Mouse (Mus musculus) kidney, embryonic 15.5 days (tissue): ENCODE results near the gene Afdn. TPM values are rescaled to one million over a fixed set of nuclear protein-coding genes. Genes with fewer than 3 reads are reported as not detected.
"Not testable (repeated sequence)": the region's sequence is repeated elsewhere in the genome, so short reads cannot be mapped to it uniquely, and the experiment has no call there.

Source experiments
- ATAC-seq: fragments of 200-750 bp; cut with Nextera tagmentation; replicated peaks from 2 replicates; pipeline ENCODE4 v1.8.0; 2017; ENCODE audit warnings: moderate TSS enrichment; ENCODE audit not compliant: low FRiP score
- H3K27ac ChIP-seq: fragments of 300-500 bp; sonication (generic); 2 replicates; pipeline ENCODE4 v1.5.1; 2015; ENCODE audit warnings: mild to moderate bottlenecking, inconsistent platforms
- H3K27me3 ChIP-seq: fragments of 300-500 bp; sonication (generic); 2 replicates; pipeline ENCODE4 v1.6.1; 2015; ENCODE audit warnings: inconsistent platforms
- H3K36me3 ChIP-seq: fragments of 300-500 bp; sonication (generic); 2 replicates; pipeline ENCODE4 v1.6.1; 2015; ENCODE audit warnings: inconsistent platforms
- H3K4me1 ChIP-seq: fragments of 300-500 bp; sonication (generic); 2 replicates; pipeline ENCODE4 v1.6.1; 2015; ENCODE audit warnings: inconsistent platforms
- H3K4me2 ChIP-seq: fragments of 300-500 bp; sonication (generic); 2 replicates; pipeline ENCODE4 v1.6.1; 2015; ENCODE audit warnings: moderate library complexity, mild to moderate bottlenecking, inconsistent platforms
- H3K4me3 ChIP-seq: fragments of 300-500 bp; sonication (generic); replicated peaks from 2 replicates; pipeline ENCODE4 v1.5.1; 2015; ENCODE audit warnings: mild to moderate bottlenecking, inconsistent platforms
- H3K9ac ChIP-seq: fragments of 300-500 bp; sonication (generic); 2 replicates; pipeline ENCODE4 v1.6.1; 2015; ENCODE audit warnings: mild to moderate bottlenecking, inconsistent platforms
- H3K9me3 ChIP-seq: fragments of 300-500 bp; sonication (generic); replicated peaks from 2 replicates; pipeline ENCODE4 v1.6.1; 2016; ENCODE audit warnings: inconsistent platforms
- WGBS: fragments of 180-500 bp; shearing (Covaris S2); methylation state at CpG from one replicate; pipeline ENCODE4 v1.1.7; 2015; ENCODE audit warnings: mixed read lengths; 5-methylcytosine and 5-hydroxymethylcytosine counted together
- polyA plus RNA-seq: library from polyadenylated mRNA; unstranded; fragments of >200 nt; fragmentation: Nextera tagmentation; extraction: Ambion mirVana; gene quantifications from 2 replicates; pipeline ENCODE4 v1.2.1, GENCODE M21; 2015

Afdn gene
- polyA plus RNA-seq, 1 experiment from 2014 or later: 76.5 TPM

DNA sequence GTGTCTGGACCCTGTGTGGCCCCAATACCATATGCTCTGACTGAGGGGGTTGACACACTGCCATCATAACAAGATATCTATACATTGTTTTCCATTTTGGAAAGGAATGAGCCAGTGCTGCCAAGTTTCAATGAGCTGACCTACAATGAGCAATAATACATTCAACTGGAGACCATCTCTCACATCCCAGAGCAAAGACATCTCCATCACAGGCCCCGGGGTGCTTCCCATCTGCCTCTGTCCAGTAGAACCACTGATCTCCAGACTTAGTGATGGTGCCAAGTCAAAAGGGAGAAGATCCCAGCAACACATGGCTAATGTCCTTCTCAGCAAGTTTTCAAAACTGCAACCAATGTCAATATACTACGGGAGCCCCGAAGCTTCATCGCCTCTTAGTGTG is 177.4 kb downstream of the Afdn start:
- 92% methylated on average over 4 of the region's 4 CpGs for WGBS

DNA sequence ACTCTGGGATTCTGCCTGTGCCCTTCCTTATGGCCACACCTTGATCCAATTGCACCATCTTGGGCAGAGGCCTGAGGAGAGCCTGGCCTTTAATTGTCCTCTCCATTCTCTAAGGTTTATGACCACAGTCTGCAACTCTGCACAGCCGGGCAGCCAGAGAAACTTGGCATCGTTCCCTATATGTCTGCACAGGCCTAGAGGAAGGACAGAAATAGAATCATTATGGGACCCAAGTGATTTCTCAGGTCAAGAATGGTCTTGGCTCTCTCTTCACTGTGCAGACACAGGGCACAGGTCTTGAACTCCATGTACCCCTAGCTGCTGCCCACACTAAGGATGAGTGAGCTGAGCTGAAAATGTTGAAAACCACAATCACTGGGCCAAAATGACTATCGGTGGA is 178.3 kb downstream of the Afdn start:
- Histone ChIP-seq H3K4me3 (no peak overlapping the region), H3K36me3 (no peaks in the 10 kb centered on the region), H3K4me1 (0 out of 2 replicates have a peak, but pooled peaks cover 2% of the 10 kb centered on the region), H3K27me3 (no peaks in the 10 kb centered on the region), H3K9ac (no peak overlapping the region), H3K4me2 (no peak overlapping the region), H3K9me3 (no peaks in the 10 kb centered on the region), H3K27ac (no peak overlapping the region)
- 66% methylated on average over 3 of the region's 3 CpGs for WGBS
- peak; percentile 60; the same call in 1 of the 2 replicates for ATAC-seq

More for the DNA sequence above, 177.4 kb downstream of the Afdn start:
- H3K9ac ChIP-seq: no peak overlapping the region
- H3K27ac ChIP-seq: no peak overlapping the region
- H3K9me3 ChIP-seq: no peaks in the 10 kb centered on the region
- no peaks in the 10 kb centered on the region for H3K27me3 ChIP-seq
- H3K4me3 ChIP-seq: no peak overlapping the region
- 0 out of 2 replicates have a peak, but pooled peaks cover 2% of the 10 kb centered on the region for H3K4me1 ChIP-seq
- H3K36me3 ChIP-seq: no peaks in the 10 kb centered on the region
- no peak overlapping the region for H3K4me2 ChIP-seq
- ATAC-seq: no peak

DNA sequence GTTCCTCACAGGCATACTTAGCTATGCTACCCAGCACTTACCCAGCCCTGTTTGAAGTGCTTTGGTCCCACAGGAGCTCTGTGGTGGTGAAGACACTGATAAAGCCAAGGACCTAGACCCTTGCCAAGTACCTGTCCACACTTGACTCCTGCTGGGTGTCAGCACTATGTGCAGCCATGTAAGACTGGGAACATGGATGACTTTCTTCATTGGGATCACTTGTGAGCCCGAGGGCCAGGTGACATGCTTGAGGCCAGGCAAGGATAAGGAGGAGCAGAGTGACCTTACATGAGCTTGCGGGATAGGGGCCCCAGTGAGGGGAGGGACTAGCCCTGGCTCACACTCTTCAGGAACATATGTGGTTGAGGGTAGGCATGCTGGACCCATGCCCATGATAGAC is 178.9 kb downstream of the Afdn start:
- 87% methylated on average over 2 of the region's 2 CpGs for WGBS
- H3K27ac ChIP-seq, ATAC-seq, H3K9ac ChIP-seq, H3K4me3 ChIP-seq, H3K4me1 ChIP-seq, H3K27me3 ChIP-seq, H3K9me3 ChIP-seq, H3K4me2 ChIP-seq, H3K36me3 ChIP-seq: not testable (repeated sequence)

DNA sequence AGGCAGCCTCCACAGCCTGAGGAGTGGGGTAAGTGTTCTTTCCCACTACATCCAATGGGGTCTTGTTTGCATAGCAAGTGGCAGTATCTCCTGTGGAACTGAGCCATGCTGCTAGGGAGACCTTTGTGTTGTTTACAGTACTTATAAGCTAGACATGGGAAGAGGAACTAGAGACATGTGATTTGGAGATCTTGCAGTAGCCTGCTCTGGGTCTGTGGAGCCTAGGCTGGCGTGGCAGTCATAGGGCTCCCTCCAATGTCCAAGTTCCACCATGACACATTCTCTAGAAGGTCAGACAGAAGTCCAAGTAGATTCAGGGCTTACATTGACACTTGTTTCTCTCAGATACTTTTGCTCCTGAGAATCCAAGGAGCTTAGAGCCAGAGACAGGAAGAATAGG is 180.1 kb downstream of the Afdn start:
- Histone ChIP-seq H3K27ac (no peak overlapping the region), H3K9me3 (no peaks in the 10 kb centered on the region), H3K9ac (no peak overlapping the region), H3K4me3 (no peak overlapping the region), H3K4me1 (0 out of 2 replicates have a peak, but pooled peaks cover 2% of the 10 kb centered on the region), H3K36me3 (no peaks in the 10 kb centered on the region), H3K27me3 (no peaks in the 10 kb centered on the region), H3K4me2 (no peak overlapping the region)
- no peak for ATAC-seq
- WGBS: 83% methylated on average over 1 of the region's 1 CpGs

DNA sequence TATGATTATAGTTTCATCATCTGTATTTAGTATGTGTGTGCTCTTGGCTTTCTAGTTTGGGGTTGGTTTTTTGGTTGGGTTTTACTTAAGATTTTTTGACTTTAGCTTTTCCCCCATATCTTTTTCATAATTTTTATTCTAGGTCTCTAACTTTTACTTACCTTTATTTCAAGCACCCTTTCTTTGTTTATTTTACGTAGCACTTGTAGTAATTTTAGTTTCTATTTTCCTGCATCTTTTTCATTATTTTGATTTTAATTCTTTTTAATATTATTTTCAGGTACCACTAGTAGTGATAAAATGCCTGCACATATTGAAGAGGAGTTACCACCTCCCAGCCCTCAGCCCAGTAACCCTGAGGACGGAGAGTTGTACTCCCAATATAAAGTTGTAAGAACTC is 187.7 kb downstream of the Afdn start, which contains the start of gene Gm7168:
Gene Gm7168 (plus strand): TSS at position 301 of the 400 bp plus-strand sequence.
- not testable (repeated sequence) for H3K27ac ChIP-seq, ATAC-seq, H3K9me3 ChIP-seq, H3K4me2 ChIP-seq, H3K4me1 ChIP-seq, H3K4me3 ChIP-seq, H3K36me3 ChIP-seq, H3K9ac ChIP-seq, H3K27me3 ChIP-seq
- 94% methylated on average over 1 of the region's 2 CpGs for WGBS

DNA sequence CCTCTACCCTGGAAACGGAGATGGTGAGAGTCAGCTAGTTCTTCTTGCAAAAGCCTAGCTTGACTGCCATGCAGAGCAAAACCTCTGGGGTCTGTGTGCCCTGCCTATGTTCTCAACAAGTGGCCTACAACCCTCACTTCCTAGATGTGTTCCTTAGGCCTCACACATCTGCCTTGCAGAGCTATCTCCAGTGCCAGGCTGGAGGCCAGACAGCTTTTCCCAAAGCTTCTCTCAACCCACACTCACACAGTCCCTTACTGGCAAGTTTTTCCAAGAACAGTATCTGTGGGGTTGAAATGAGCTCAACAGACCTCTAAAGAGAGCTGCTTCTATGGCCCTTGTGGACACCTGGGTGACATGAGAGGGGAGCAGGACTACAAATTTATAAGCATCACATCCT is 191.2 kb downstream of the Afdn start:
- not testable (repeated sequence) for H3K4me3 ChIP-seq
- whole genome bisulfite sequencing: 84% methylated on average over 1 of the region's 1 CpGs

More for the DNA sequence above, 191.2 kb downstream of the Afdn start:
- H3K4me1 ChIP-seq, H3K9ac ChIP-seq, H3K4me2 ChIP-seq, ATAC-seq, H3K36me3 ChIP-seq, H3K27ac ChIP-seq, H3K27me3 ChIP-seq, H3K9me3 ChIP-seq: not testable (repeated sequence)

Other genes starting within 250 kb of the Afdn start
- gene Tcte2, start 1.3 kb downstream of the Afdn start, polyA plus RNA-seq: 2.8 and 3.2 TPM in 2 replicates
- not detected in 2 replicates for gene Gm7168, start 187.8 kb downstream of the Afdn start, polyA plus RNA-seq
- gene Gm7356, start 243.2 kb downstream of the Afdn start, polyA plus RNA-seq: not detected in 2 replicates